Mouse (Mus musculus) frontal cortex, adult 2 months (tissue): ENCODE measurements at regions not wholly inside any gene's neighbourhood (a gene's known extent, or its start where the extent isn't known, plus 50 kb on each side); places are given as distances from the start of the nearest gene placed in this dataset.

Experiments used
- DNase-seq, 2 experiments: peaks; one replicate each; pipeline ENCODE4 v3.0.0; 2022; ENCODE audit warnings: low spot score in 1 of 2; ENCODE audit errors: extremely low spot score in 1 of 2

DNA sequence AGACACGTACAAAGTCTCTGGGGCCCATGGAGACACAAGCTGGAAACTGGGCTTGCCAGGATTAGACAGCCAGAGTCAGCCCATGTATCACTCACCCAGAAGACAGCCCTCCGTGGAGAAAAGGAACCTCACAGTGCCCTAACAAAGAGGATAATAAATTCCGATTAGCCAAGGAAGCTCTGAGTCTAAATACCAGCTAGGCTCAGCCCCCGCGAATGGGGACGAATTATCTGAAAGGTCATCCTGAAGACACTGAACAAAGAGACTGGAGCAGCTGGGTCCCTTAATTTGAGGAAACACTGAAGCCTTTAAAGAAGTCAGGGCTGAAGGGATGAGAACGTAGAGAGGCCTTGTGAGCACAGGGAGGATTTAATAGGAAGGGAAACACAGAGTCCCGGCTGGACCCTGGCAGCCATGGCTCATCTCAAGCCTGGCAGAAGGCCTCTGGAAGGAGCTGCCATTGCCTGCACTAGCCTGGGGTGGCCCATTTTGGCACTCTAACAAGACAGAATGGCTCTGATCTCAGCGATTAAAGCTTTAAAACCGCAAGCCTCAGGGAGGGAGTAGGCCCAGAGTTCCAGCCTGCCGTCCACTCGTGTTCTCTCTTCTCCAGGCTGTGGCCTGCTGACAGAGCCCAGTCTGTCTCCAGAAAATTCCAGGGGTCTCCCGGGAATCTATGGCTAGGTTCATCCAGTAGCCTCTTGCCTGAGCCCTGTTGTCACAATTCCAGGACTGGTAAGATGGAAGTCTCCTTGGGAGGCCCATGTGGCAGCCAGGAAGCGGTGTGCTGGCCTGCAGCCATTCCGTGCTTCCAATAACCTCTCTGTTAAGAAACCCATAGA, 343.0 kb upstream of the Zfp462 start:
- DNase-seq: no peak

GRCm38 (mm10) chr4:54602513-54603205, 342.2 kb upstream of the Zfp462 start:
- DNase-seq: no peak

DNA sequence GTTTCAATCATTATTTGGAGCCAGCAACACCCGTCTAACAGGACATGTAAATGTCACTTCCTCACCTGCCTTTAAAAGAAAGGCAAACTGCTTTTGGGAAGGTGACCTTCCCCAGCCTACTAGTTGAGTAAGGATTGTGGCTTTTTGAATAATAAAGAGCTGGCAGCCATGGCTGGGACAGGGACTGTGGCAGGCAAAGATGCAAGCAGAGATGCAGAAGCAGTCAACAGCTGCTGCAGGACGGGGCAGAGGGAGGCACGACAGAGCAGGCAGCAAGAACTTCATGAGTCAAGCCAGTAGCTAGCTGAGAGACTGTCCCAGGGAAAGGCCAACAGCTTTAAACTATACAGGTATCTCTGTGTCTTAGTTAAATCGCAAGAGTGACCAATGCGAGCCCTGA, 334.7 kb upstream of the Zfp462 start:
- DNase-seq: no peak

GRCm38 (mm10) chr4:54611990-54612980, 332.6 kb upstream of the Zfp462 start:
- DNase-seq: no peak

- DNase-seq: no peak
These were observed 331.8 kb upstream of the Zfp462 start for GRCm38 (mm10) chr4:54613076-54613475.

- no peak for DNase-seq
These were observed 331.2 kb upstream of the Zfp462 start for GRCm38 (mm10) chr4:54613611-54614010.

- no peak for DNase-seq
These were observed 329.0 kb upstream of the Zfp462 start for GRCm38 (mm10) chr4:54615886-54616285.

DNA sequence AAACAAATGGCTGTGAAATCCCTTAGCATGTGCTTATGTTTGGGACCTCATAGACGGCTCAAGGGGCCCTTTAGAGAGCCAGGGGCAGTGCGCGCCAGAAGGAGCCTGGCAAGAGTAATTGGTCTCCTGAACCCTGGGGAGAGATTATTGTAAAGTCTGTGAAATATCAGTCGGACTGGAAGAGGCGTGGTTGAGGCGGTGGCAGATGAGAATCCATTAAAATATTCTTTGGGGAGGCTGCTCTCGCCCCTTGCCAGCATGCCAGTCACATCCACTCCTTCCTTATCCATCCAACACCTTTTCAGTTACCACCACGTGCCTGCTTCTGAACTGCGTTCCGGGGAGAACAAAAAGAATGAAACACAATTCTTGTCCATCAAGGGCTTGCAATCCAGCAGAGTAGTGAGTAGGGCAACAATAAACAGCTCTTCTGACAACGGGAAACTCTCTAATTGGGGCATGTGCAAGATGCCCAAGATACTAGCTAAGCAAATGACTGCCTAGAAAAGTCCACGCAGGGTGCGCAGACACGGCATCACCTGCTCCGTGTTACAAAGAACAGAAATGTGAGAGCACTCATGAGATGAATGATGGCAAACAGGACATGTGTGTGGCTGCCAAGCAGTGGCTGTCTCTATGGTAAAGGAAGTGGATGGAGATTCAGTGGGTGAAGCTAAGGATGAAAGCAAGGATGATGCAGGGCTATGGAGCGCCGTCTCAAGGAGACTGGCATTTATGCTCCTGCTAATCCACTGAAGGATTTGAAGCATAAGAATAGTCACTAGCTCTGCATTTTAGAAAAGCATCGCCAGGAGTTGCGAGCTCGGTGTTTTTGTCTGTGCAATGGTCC, 320.6 kb upstream of the Zfp462 start:
- no peak for DNase-seq

GRCm38 (mm10) chr4:54636986-54637641, 307.7 kb upstream of the Zfp462 start:
- peak in 1 of 2 experiments; percentile 27 for DNase-seq

DNA sequence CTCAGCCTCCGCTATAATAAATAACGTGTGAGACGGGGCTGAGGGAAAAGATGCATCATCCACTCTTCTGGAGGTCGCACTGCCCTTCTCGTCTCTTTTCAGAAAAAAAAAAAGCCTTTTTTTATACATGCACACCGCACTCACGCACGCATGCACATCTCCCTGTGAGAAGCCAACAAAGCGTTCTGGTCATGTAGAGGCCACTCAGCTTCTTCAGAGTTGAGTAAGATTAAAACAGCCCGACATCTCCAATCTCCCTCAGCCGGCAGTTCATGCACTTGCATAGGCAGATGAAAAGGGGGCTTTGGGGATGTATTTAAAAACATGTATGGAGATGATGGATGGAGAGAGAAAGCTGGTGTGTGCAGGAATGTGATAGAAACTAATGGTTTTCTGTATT, 298.8 kb upstream of the Zfp462 start:
- no peak for DNase-seq

DNA sequence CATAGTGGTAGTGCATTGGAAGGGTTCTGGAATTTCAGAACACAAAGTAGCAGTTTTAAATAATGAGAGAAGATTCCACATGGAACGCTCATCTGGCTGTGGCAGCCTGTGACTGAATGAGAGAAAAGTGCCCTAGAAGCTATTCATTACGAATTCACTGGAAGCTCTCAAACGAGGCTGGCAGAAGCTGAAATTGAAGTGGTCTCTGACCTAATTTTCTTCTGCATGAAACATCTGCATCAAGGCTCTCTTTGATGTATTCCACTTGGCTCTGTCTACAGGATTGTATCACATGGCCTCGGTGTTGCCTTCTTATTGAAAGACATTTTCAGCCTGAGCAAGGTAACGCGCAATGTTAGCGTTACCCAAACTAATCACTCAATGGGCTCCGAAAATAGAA, 298.4 kb upstream of the Zfp462 start:
- DNase-seq: peak in 1 of 2 experiments; percentile 34

GRCm38 (mm10) chr4:54648254-54648653, 296.6 kb upstream of the Zfp462 start:
- no peak for DNase-seq

- no peak for DNase-seq
These were observed 293.2 kb upstream of the Zfp462 start for GRCm38 (mm10) chr4:54651646-54652110.

DNA sequence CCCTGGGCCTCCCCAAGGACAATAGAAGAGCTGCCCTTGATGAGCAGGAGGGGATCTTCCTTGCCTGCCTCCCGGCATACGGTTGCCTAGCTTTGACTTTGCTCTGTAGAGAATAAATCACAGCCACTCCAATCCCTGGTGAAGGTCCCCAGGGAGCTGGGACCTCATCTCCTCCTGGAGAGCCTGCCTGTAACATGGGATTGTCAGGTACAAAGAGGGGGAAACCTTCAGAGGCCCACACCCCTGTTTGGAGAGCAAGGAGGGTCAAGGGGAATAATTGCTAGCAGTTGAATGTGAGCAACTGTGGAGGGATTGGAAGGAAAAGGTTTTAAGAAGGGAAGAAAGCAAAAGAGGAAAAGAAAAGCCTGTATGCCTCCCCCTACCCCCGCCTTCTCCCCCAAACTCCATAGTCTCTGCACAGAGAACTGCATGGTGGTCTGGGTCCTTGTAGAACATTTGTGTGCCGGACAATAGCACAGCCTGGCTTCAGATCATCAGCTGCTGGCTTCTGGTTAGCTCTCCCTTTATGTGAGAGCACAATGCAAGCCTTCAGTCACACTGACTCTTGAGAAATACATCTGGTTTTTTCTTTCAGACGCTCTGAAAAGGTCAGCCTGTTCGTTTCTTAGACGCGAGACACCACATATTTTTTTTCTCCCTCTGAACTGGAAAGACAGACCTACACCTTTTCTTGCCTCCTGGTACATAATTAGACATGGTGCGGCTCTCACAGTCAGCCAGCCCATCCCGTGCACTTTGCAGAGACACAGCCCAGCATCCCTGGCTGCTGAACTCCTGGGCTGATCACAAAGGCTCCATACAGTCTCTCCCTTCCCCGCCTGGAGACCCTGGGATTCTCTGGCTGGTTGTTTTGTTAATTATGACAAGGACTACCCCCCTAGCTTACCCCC, 292.5 kb upstream of the Zfp462 start:
- no peak for DNase-seq

DNA sequence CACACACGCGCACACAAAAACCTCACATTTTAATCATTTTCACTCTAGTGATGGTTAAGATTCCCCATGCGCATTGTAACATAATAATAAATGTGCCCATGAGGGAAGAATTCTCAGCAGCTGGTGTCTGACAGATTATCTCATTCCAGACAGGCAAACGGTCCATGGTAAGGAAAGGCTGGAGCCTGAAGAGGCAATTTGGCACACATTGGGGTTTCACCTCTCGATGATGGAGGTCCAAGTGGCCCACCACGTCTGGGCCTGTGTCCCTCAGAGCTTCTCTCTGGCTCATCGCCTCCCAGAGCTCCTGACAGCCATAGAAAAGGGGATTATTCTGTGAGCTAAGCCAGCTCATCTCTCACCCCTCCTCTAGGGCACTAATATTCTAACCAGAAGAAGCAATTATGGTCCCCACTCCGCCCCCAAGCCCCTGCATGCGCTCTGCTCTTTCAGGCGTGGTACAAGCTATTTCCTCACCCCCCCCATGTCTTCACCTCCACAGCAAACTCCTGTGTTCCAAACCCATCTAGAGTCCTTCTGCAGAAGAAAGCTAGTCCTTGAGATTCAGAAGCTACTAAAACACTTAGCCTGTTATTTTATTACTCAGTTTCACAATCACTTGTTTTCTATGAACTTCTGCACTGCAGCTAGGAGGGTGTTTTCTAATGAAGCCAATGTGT, 291.6 kb upstream of the Zfp462 start:
- no peak for DNase-seq
